Mouse (Mus musculus): Measurements from ENCODE around the gene Col16a1. TPM values are rescaled to one million over a fixed set of nuclear protein-coding genes. Genes with fewer than 3 reads are reported as not detected.

Gene Col16a1
- total RNA-seq, 2 experiments from 2014 or later: 12.4 to 16.3 TPM

- DNase-seq: no peak
Observed at GRCm38 (mm10) chr4:130131448-130132105, 83.9 kb downstream of the Col16a1 start.

GRCm38 (mm10) chr4:130133399-130133798, 85.8 kb downstream of the Col16a1 start:
- no peak for DNase-seq

- DNase-seq: peak; percentile 62 to 71
Observed at GRCm38 (mm10) chr4:130138441-130139213, 91.0 kb downstream of the Col16a1 start.

GRCm38 (mm10) chr4:130139214-130139492, 91.5 kb downstream of the Col16a1 start, which contains the start of gene Hcrtr1:
TSS of gene Hcrtr1 (minus strand) at chr4:130139359.
- DNase-seq: no peak

- peak; percentile 47 to 51 for DNase-seq
Observed at GRCm38 (mm10) chr4:130140992-130141402, 93.4 kb downstream of the Col16a1 start.

- no peak for DNase-seq
Observed at GRCm38 (mm10) chr4:130141786-130142185, 94.1 kb downstream of the Col16a1 start.

GRCm38 (mm10) chr4:130148405-130148804, 100.8 kb downstream of the Col16a1 start:
- no peak for DNase-seq

Other genes with a start within 250 kb of the Col16a1 start
- gene Ptp4a2, start 236.6 kb upstream of the Col16a1 start, total RNA-seq (2021): 100 to 1,000 TPM; 139 to 141 TPM
- under 1 TPM; 0.51 to 0.55 TPM for gene Spocd1, start 118.6 kb upstream of the Col16a1 start, total RNA-seq (2021)
- gene Adgrb2, start 63.0 kb upstream of the Col16a1 start, total RNA-seq (2021): 100 to 1,000 TPM; 529 to 570 TPM
- gene Pef1, start 54.7 kb downstream of the Col16a1 start, total RNA-seq (2021): 10 to 100 TPM; 63.7 TPM
- gene Hcrtr1, start 91.5 kb downstream of the Col16a1 start, total RNA-seq (2021): 1 to 10 TPM; 2.7 to 3.1 TPM
- 1 to 10 TPM; 6.2 to 9.9 TPM for gene Tinagl1, start 127.3 kb downstream of the Col16a1 start, total RNA-seq (2021)
- not detected for gene Gm853, start 174.6 kb downstream of the Col16a1 start, total RNA-seq (2021)
- gene Serinc2, start 231.4 kb downstream of the Col16a1 start, total RNA-seq (2021): 10 to 100 TPM; 12.0 to 13.2 TPM

Data from layer of hippocampus, postnatal 36 days (tissue).